Mouse (Mus musculus) A20 (cell line): ENCODE measurements at regions not wholly inside any gene's neighbourhood (a gene's known extent, or its start where the extent isn't known, plus 50 kb on each side); places are given as distances from the start of the nearest gene placed in this dataset.
A peak's percentile ranks its signal among the peaks of the same experiment; 100 is the strongest.

Experiments
- DNase-seq: peaks from one replicate; pipeline ENCODE4 v3.0.0-alpha.2; 2011; ENCODE audit warnings: low read depth, low spot score

- DNase-seq = no peak
Measured at GRCm38 (mm10) chr13:43913476-43913875, 128.9 kb downstream of the Cd83 start.

GRCm38 (mm10) chr13:43919781-43920420 is 135.3 kb downstream of the Cd83 start:
- peak; percentile 54 for DNase-seq

GRCm38 (mm10) chr13:43930081-43930981 is 145.8 kb downstream of the Cd83 start:
- no peak for DNase-seq

GRCm38 (mm10) chr13:43932946-43933345 is 148.4 kb downstream of the Cd83 start:
- DNase-seq = no peak

GRCm38 (mm10) chr13:43935284-43935683 is 150.7 kb downstream of the Cd83 start:
- no peak for DNase-seq

- no peak for DNase-seq
Measured at GRCm38 (mm10) chr13:43936504-43936903, 151.9 kb downstream of the Cd83 start.

- DNase-seq = peak; percentile 47
Measured at GRCm38 (mm10) chr13:43938611-43939010, 154.0 kb downstream of the Cd83 start.

- no peak for DNase-seq
Measured at GRCm38 (mm10) chr13:43939375-43939774, 154.8 kb downstream of the Cd83 start.

- DNase-seq = no peak
Measured at GRCm38 (mm10) chr13:43941731-43942130, 157.2 kb downstream of the Cd83 start.

GRCm38 (mm10) chr13:43948606-43949005 is 164.0 kb downstream of the Cd83 start:
- no peak for DNase-seq

- no peak for DNase-seq
Measured at GRCm38 (mm10) chr13:43949740-43950643, 165.4 kb downstream of the Cd83 start.

- DNase-seq = no peak
Measured at GRCm38 (mm10) chr13:43952491-43952890, 167.9 kb downstream of the Cd83 start.

- no peak for DNase-seq
Measured at GRCm38 (mm10) chr13:43952972-43953592, 168.5 kb downstream of the Cd83 start.

- no peak for DNase-seq
Measured at GRCm38 (mm10) chr13:43954714-43955393, 170.3 kb downstream of the Cd83 start.

- no peak for DNase-seq
Measured at GRCm38 (mm10) chr13:43957046-43957445, 172.5 kb downstream of the Cd83 start.

- DNase-seq = peak; percentile 88
Measured at GRCm38 (mm10) chr13:43959121-43959572, 174.6 kb downstream of the Cd83 start.

- peak; percentile 16 for DNase-seq
Measured at GRCm38 (mm10) chr13:43961047-43961690, 176.6 kb downstream of the Cd83 start.

- DNase-seq = peak; percentile 79
Measured at GRCm38 (mm10) chr13:43961987-43962386, 177.4 kb downstream of the Cd83 start.

GRCm38 (mm10) chr13:43963321-43963720 is 178.7 kb downstream of the Cd83 start:
- DNase-seq = no peak

GRCm38 (mm10) chr13:43965256-43965905 is 180.8 kb downstream of the Cd83 start:
- DNase-seq = no peak
